In genomic region chr9:21153833-21154232, GRCm38 (mm10) we compare ENCODE assay signal across 8 mouse cellular contexts. TPM values are rescaled to one million over a fixed set of nuclear protein-coding genes. Genes with fewer than 3 reads are reported as not detected.
A peak's percentile ranks its signal among the peaks of the same experiment; 100 is the strongest.
DNase-seq lines count a peak whose midpoint lies in the region; ATAC-seq and TF ChIP-seq lines count a peak whose summit lies in the region.

No protein-coding gene starts in this region.

- no peak for TF ChIP-seq POLR2A in liver, adult 2 months (IDR thresholded peaks at IDR 0.05; ENCODE audit: extremely low read depth, insufficient read depth, low read length)
- TF ChIP-seq POLR2A in olfactory bulb, adult 2 months (IDR thresholded peaks at IDR 0.05; ENCODE audit: insufficient read depth, low read depth, low read length), result no peak

- no peak for ATAC-seq in forebrain, embryonic 11.5 days (replicated peaks; ENCODE audit: low FRiP score)

- H3K27ac ChIP-seq in liver, adult 2 months (replicated peaks; ENCODE audit: insufficient read depth, low read depth, low read length), result no peak overlapping the region
- H3K27ac ChIP-seq in forebrain, embryonic 11.5 days (ENCODE audit: low read depth, low read length), result no peak overlapping the region
- peak overlapping the region; percentile 80 for H3K27ac ChIP-seq in limb, embryonic 10.5 days
- H3K27ac ChIP-seq in olfactory bulb, adult 2 months (ENCODE audit: insufficient read depth, low read depth, low read length), result peak overlapping the region; percentile 2; the same call in 1 of the 2 replicates

- DNase-seq in liver, adult 2 months (ENCODE audit: extremely low read depth, low read depth, low spot score), result no peak
- no peak for DNase-seq in liver
- no peak for DNase-seq in forebrain, embryonic 11.5 days (ENCODE audit: low spot score)
- peak; percentile 57 for DNase-seq in limb, embryonic 10.5 days (ENCODE audit: low spot score)
- no peak for DNase-seq in spleen, postnatal 10 days (ENCODE audit: low spot score in 2 of 2)
- DNase-seq in gastrocnemius, adult 8-10 months (ENCODE audit: low spot score in 2 of 2), result no peak
- no peak for DNase-seq in ovary, postnatal 10 days (ENCODE audit: low spot score)

- 24% methylated on average over 5 of the region's 5 CpGs for WGBS in liver, adult 2 months
- WGBS in forebrain, embryonic 11.5 days, result 15% methylated on average over 5 of the region's 5 CpGs
- 10% methylated on average over 5 of the region's 5 CpGs for WGBS in limb, embryonic 10.5 days
- 3% methylated on average over 5 of the region's 5 CpGs for WGBS in olfactory bulb, adult 2 months

- TF ChIP-seq CTCF in liver, adult 2 months (IDR thresholded peaks at IDR 0.05; ENCODE audit: low read depth, low read length), result no peak
- TF ChIP-seq CTCF in olfactory bulb, adult 2 months (IDR thresholded peaks at IDR 0.05; ENCODE audit: insufficient read depth, low read depth, low read length), result no peak

- peaks cover 8% of the 10 kb centered on the region; the same call in 1 of the 2 replicates for H3K79me2 ChIP-seq in liver, adult 2 months (ENCODE audit: control insufficient read depth, insufficient read depth, low read length)

- H3K4me3 ChIP-seq in liver, adult 2 months (ENCODE audit: insufficient read depth, low read depth, low read length), result peak overlapping the region; percentile 6; the same call in 1 of the 2 replicates
- 0 out of 2 replicates have a peak overlapping the region, but pooled peaks have one; percentile 5 for H3K4me3 ChIP-seq in forebrain, embryonic 11.5 days (ENCODE audit: low read depth, low read length)
- H3K4me3 ChIP-seq in limb, embryonic 10.5 days, result peak overlapping the region; percentile 51
- peak overlapping the region; percentile 37 for H3K4me3 ChIP-seq in olfactory bulb, adult 2 months (ENCODE audit: insufficient read depth, low read depth, low read length)

- H3K27me3 ChIP-seq in liver, adult 2 months (ENCODE audit: control insufficient read depth, insufficient read depth, low read length), result no peaks in the 10 kb centered on the region
- no peaks in the 10 kb centered on the region for H3K27me3 ChIP-seq in forebrain, embryonic 11.5 days (ENCODE audit: control insufficient read depth, insufficient read depth, low read length)
- no peaks in the 10 kb centered on the region for H3K27me3 ChIP-seq in limb, embryonic 10.5 days (ENCODE audit: low read depth, poor library complexity, severe bottlenecking)

- H3K36me3 ChIP-seq in liver, adult 2 months (ENCODE audit: control insufficient read depth, insufficient read depth, low read length), result no peaks in the 10 kb centered on the region
- no peaks in the 10 kb centered on the region for H3K36me3 ChIP-seq in forebrain, embryonic 11.5 days (ENCODE audit: control insufficient read depth, insufficient read depth, low read length)
- no peaks in the 10 kb centered on the region for H3K36me3 ChIP-seq in limb, embryonic 10.5 days

- no peaks in the 10 kb centered on the region for H3K9me3 ChIP-seq in forebrain, embryonic 11.5 days (ENCODE audit: control insufficient read depth, low read length)
- H3K9me3 ChIP-seq in limb, embryonic 10.5 days (replicated peaks), result no peaks in the 10 kb centered on the region

- H3K4me2 ChIP-seq in forebrain, embryonic 11.5 days (ENCODE audit: low read depth, low read length, severe bottlenecking), result peak overlapping the region; percentile 34; the same call in 1 of the 2 replicates

- H3K9ac ChIP-seq in liver, adult 2 months (ENCODE audit: low read depth, low read length), result no peak overlapping the region
- no peak overlapping the region for H3K9ac ChIP-seq in forebrain, embryonic 11.5 days (ENCODE audit: low read length)

- H3K4me1 ChIP-seq in liver, adult 2 months (ENCODE audit: control insufficient read depth, insufficient read depth, low read length), result peaks cover 3% of the 10 kb centered on the region
- peaks cover 1% of the 10 kb centered on the region; the same call in 1 of the 2 replicates for H3K4me1 ChIP-seq in forebrain, embryonic 11.5 days (replicated peaks; ENCODE audit: control insufficient read depth, insufficient read depth, low read length)
- peaks cover 31% of the 10 kb centered on the region for H3K4me1 ChIP-seq in limb, embryonic 10.5 days
- peaks cover 17% of the 10 kb centered on the region for H3K4me1 ChIP-seq in olfactory bulb, adult 2 months (ENCODE audit: control insufficient read depth, insufficient read depth, low read length)

RNA-seq across cellular contexts. Expression of gene Cdc37, which starts 4.1 kb away (rescaled TPM):
- total RNA-seq in liver, adult 2 months (2014; rRNA removed), result 27.4 and 36.0 TPM in 2 replicates
- 41.2 and 41.8 TPM in 2 replicates for polyA plus RNA-seq in liver, adult 2 months (2012; rRNA removed)
- 300 and 308 TPM in 2 replicates for polyA plus RNA-seq in forebrain, embryonic 11.5 days (2014; fragmentation: Nextera tagmentation; extraction: Ambion mirVana)
- 434 and 487 TPM in 2 replicates for polyA plus RNA-seq in limb, embryonic 10.5 days (2016; fragmentation: Nextera tagmentation; extraction: Ambion mirVana)
- polyA plus RNA-seq in olfactory bulb, adult 2 months (2012; ENCODE audit: insufficient read depth, insufficient read length, low replicate concordance, missing spikeins), result 282 TPM in 1 of 2 replicates, not detected in the other
- 100 to 1,000 TPM in 3 of 4 experiments, 10 to 100 TPM in 1; 95.0 to 132 (median 111) TPM for total RNA-seq in gastrocnemius, adult 8-10 months (2022)

RNA-seq across cellular contexts. Expression of gene Pde4a, which starts 11.7 kb away (rescaled TPM):
- 1.0 and 1.5 TPM in 2 replicates for total RNA-seq in liver, adult 2 months (2014; rRNA removed)
- 1.9 and 3.5 TPM in 2 replicates for polyA plus RNA-seq in liver, adult 2 months (2012; rRNA removed)
- 7.0 and 8.4 TPM in 2 replicates for polyA plus RNA-seq in forebrain, embryonic 11.5 days (2014; fragmentation: Nextera tagmentation; extraction: Ambion mirVana)
- polyA plus RNA-seq in limb, embryonic 10.5 days (2016; fragmentation: Nextera tagmentation; extraction: Ambion mirVana), result 3.6 and 4.5 TPM in 2 replicates
- not detected in 2 replicates for polyA plus RNA-seq in olfactory bulb, adult 2 months (2012; ENCODE audit: insufficient read depth, insufficient read length, low replicate concordance, missing spikeins)
- total RNA-seq in gastrocnemius, adult 8-10 months (2022), result 10 to 100 TPM; 40.7 to 51.5 (median 47.0) TPM

RNA-seq across cellular contexts. Expression of gene Tyk2, which starts 22.8 kb away (rescaled TPM):
- total RNA-seq in liver, adult 2 months (2014; rRNA removed), result 9.3 and 16.4 TPM in 2 replicates
- polyA plus RNA-seq in liver, adult 2 months (2012; rRNA removed), result 18.2 and 21.0 TPM in 2 replicates
- polyA plus RNA-seq in forebrain, embryonic 11.5 days (2014; fragmentation: Nextera tagmentation; extraction: Ambion mirVana), result 10.3 and 10.8 TPM in 2 replicates
- polyA plus RNA-seq in limb, embryonic 10.5 days (2016; fragmentation: Nextera tagmentation; extraction: Ambion mirVana), result 11.5 and 15.3 TPM in 2 replicates
- polyA plus RNA-seq in olfactory bulb, adult 2 months (2012; ENCODE audit: insufficient read depth, insufficient read length, low replicate concordance, missing spikeins), result not detected in 2 replicates
- 1 to 10 TPM; 4.9 to 6.0 (median 5.8) TPM for total RNA-seq in gastrocnemius, adult 8-10 months (2022)

Comparison
In these comparisons a context has a peak if more than half of its experiments do, and no peak if none do; other contexts are left out.
1. H3K27ac ChIP-seq: peak in limb, embryonic 10.5 days (single experiment) and olfactory bulb, adult 2 months (single experiment); none in liver, adult 2 months (single experiment) and forebrain, embryonic 11.5 days (single experiment).
2. Peak in every context shown above with its lines, with median percentiles within 50 percentile points of each other: H3K4me3 ChIP-seq.